Mouse (Mus musculus): ENCODE measurements around the gene Serinc5. TPM values are rescaled to one million over a fixed set of nuclear protein-coding genes. Genes with fewer than 3 reads are reported as not detected.
A peak's percentile ranks its signal among the peaks of the same experiment; 100 is the strongest.

Serinc5 gene
- polyA plus RNA-seq, 1 experiment from 2014 or later: 10.4 TPM

DNA sequence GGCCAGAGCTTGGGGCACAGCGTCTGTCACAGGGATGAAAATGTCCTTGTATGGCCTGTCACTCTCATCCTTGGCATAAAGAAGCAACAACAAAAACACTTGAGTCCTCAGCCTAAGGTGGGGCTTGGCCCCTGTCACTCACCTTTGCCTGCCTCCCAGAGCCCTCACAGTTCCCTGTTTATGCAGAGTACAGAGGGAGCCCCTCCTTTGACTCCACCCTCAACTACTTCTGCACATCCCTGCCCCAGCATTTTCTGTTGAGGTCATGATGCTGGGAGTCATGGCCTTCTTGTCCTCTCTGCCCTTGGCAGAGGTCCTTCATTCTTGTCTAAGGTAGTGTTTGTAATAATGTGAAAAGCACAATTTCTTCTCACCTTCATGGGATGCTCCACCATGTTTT, 97.6 kb downstream of the Serinc5 start:
- Histone ChIP-seq H3K4me2 (replicated peaks; ENCODE audit: low read depth, low read length) (no peak overlapping the region), H3K36me3 (ENCODE audit: control insufficient read depth, insufficient read depth, low read length) (no peaks in the 10 kb centered on the region), H3K9me3 (ENCODE audit: control insufficient read depth, low read length) (no peaks in the 10 kb centered on the region), H3K27ac (ENCODE audit: low read depth, low read length) (no peak overlapping the region), H3K27me3 (ENCODE audit: control insufficient read depth, insufficient read depth, low read length) (no peaks in the 10 kb centered on the region), H3K9ac (ENCODE audit: low read depth, low read length) (no peak overlapping the region), H3K4me3 (ENCODE audit: low read depth, low read length) (no peak overlapping the region), H3K4me1 (replicated peaks; ENCODE audit: control insufficient read depth, insufficient read depth, low read length) (no peaks in the 10 kb centered on the region; the same call in 1 of the 2 replicates)
- DNase-seq (ENCODE audit: low spot score) (no peak), ATAC-seq (ENCODE audit: low FRiP score) (no peak)
- WGBS: 61% methylated on average over 1 of the region's 1 CpGs

- DNase-seq (ENCODE audit: low spot score) (no peak), ATAC-seq (ENCODE audit: low FRiP score) (0 out of 2 replicates have a peak, but pooled peaks have one; percentile 27)
- H3K27me3 ChIP-seq (ENCODE audit: control insufficient read depth, insufficient read depth, low read length): no peaks in the 10 kb centered on the region
- no peaks in the 10 kb centered on the region for H3K36me3 ChIP-seq (ENCODE audit: control insufficient read depth, insufficient read depth, low read length)
- WGBS: 15% methylated on average over 3 of the region's 3 CpGs
- no peak overlapping the region for H3K9ac ChIP-seq (ENCODE audit: low read depth, low read length)
- no peak overlapping the region for H3K27ac ChIP-seq (ENCODE audit: low read depth, low read length)
- no peak overlapping the region for H3K4me2 ChIP-seq (replicated peaks; ENCODE audit: low read depth, low read length)
- H3K4me1 ChIP-seq (replicated peaks; ENCODE audit: control insufficient read depth, insufficient read depth, low read length): no peaks in the 10 kb centered on the region; the same call in 1 of the 2 replicates
- no peak overlapping the region for H3K4me3 ChIP-seq (ENCODE audit: low read depth, low read length)
- H3K9me3 ChIP-seq (ENCODE audit: control insufficient read depth, low read length): no peaks in the 10 kb centered on the region
Observed at GRCm38 (mm10) chr13:92709535-92709934, 98.6 kb downstream of the Serinc5 start.

DNA sequence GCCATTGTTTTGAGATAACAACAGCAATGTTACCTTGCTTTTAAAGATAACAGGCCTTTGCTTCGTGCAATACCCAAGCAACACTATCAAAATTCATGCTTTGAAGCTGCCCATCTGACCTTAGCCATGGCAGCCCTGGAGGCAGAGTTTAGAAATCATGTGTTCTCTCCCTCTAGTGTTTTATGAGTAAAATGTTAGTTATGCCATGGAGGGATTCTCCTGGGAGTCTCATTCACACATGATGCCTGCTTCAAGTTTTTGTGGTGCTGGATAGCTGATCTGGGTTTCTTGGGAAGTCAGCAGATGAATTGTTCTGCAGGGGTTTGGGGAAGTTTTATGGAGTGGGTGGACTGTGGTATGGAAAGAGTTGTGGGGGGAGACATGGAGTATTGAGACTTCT, 99.5 kb downstream of the Serinc5 start:
- ATAC-seq (ENCODE audit: low FRiP score) (no peak), DNase-seq (ENCODE audit: low spot score) (no peak)
- H3K36me3 ChIP-seq (ENCODE audit: control insufficient read depth, insufficient read depth, low read length): no peaks in the 10 kb centered on the region
- WGBS: 52% methylated on average over 1 of the region's 1 CpGs
- no peaks in the 10 kb centered on the region for H3K9me3 ChIP-seq (ENCODE audit: control insufficient read depth, low read length)
- no peak overlapping the region for H3K27ac ChIP-seq (ENCODE audit: low read depth, low read length)
- H3K9ac ChIP-seq (ENCODE audit: low read depth, low read length): no peak overlapping the region
- no peak overlapping the region for H3K4me3 ChIP-seq (ENCODE audit: low read depth, low read length)
- no peaks in the 10 kb centered on the region for H3K27me3 ChIP-seq (ENCODE audit: control insufficient read depth, insufficient read depth, low read length)
- no peak overlapping the region for H3K4me2 ChIP-seq (replicated peaks; ENCODE audit: low read depth, low read length)
- no peaks in the 10 kb centered on the region; the same call in 1 of the 2 replicates for H3K4me1 ChIP-seq (replicated peaks; ENCODE audit: control insufficient read depth, insufficient read depth, low read length)

DNA sequence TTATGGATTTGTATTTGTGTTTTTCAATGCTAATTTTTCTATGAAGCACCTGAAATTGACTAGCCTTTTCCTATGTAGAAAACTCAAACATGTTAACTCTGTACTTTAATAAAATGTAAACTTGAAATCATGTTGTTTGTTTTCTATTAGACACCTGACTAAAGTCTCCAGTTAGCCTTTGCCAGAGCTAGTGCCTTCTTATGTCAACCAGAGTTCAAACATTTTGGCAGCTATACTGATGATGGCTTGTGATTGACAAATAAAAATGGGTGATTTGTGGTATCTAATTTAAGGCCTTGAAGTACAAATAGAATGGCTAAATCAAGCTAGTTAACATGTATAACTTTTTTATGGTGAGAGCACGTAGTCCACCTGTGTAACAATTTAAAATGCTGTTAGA, 100.9 kb downstream of the Serinc5 start:
- ATAC-seq (ENCODE audit: low FRiP score) (no peak), DNase-seq (ENCODE audit: low spot score) (no peak)
- no peak overlapping the region for H3K27ac ChIP-seq (ENCODE audit: low read depth, low read length)

GRCm38 (mm10) chr13:92712619-92713018, 101.7 kb downstream of the Serinc5 start:
- Histone ChIP-seq H3K4me1 (replicated peaks; ENCODE audit: control insufficient read depth, insufficient read depth, low read length) (no peaks in the 10 kb centered on the region; the same call in 1 of the 2 replicates), H3K27ac (ENCODE audit: low read depth, low read length) (no peak overlapping the region), H3K4me3 (ENCODE audit: low read depth, low read length) (no peak overlapping the region), H3K9me3 (ENCODE audit: control insufficient read depth, low read length) (no peaks in the 10 kb centered on the region), H3K4me2 (replicated peaks; ENCODE audit: low read depth, low read length) (no peak overlapping the region), H3K27me3 (ENCODE audit: control insufficient read depth, insufficient read depth, low read length) (no peaks in the 10 kb centered on the region), H3K9ac (ENCODE audit: low read depth, low read length) (no peak overlapping the region), H3K36me3 (ENCODE audit: control insufficient read depth, insufficient read depth, low read length) (no peaks in the 10 kb centered on the region)
- DNase-seq (ENCODE audit: low spot score) (no peak), ATAC-seq (ENCODE audit: low FRiP score) (no peak)
- WGBS: 92% methylated on average over 4 of the region's 4 CpGs

More for the DNA sequence above, 100.9 kb downstream of the Serinc5 start:
- H3K36me3 ChIP-seq (ENCODE audit: control insufficient read depth, insufficient read depth, low read length): no peaks in the 10 kb centered on the region
- no peaks in the 10 kb centered on the region; the same call in 1 of the 2 replicates for H3K4me1 ChIP-seq (replicated peaks; ENCODE audit: control insufficient read depth, insufficient read depth, low read length)
- H3K9me3 ChIP-seq (ENCODE audit: control insufficient read depth, low read length): no peaks in the 10 kb centered on the region
- no peak overlapping the region for H3K4me3 ChIP-seq (ENCODE audit: low read depth, low read length)
- H3K4me2 ChIP-seq (replicated peaks; ENCODE audit: low read depth, low read length): no peak overlapping the region
- no peak overlapping the region for H3K9ac ChIP-seq (ENCODE audit: low read depth, low read length)
- WGBS: 100% methylated on average over 1 of the region's 1 CpGs
- no peaks in the 10 kb centered on the region for H3K27me3 ChIP-seq (ENCODE audit: control insufficient read depth, insufficient read depth, low read length)

GRCm38 (mm10) chr13:92717851-92718665, 107.2 kb downstream of the Serinc5 start:
- WGBS: 91% methylated on average over 3 of the region's 3 CpGs
- no peak overlapping the region for H3K4me2 ChIP-seq (replicated peaks; ENCODE audit: low read depth, low read length)

DNA sequence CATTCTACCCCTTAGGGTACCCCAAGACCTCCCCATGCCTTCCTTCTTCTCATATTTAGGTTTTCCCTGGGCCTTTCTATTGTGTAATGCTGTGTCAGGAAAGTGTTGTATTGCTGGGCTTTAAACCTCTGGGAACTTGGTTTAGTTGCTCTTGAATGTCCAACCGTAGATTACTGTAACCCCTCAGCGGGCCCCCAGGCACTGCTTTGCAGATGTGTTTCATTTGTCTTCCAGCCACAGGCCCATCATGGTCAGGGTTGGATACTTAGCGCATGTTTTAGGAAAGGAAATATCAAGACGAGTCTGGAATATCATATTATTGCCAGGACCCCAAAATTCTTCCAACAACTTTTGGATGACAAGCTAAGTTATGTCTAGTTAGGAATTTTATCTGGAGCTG, 110.1 kb downstream of the Serinc5 start:
- Histone ChIP-seq H3K36me3 (ENCODE audit: control insufficient read depth, insufficient read depth, low read length) (no peaks in the 10 kb centered on the region), H3K27me3 (ENCODE audit: control insufficient read depth, insufficient read depth, low read length) (no peaks in the 10 kb centered on the region), H3K4me3 (ENCODE audit: low read depth, low read length) (no peak overlapping the region), H3K9me3 (ENCODE audit: control insufficient read depth, low read length) (no peaks in the 10 kb centered on the region), H3K4me2 (replicated peaks; ENCODE audit: low read depth, low read length) (no peak overlapping the region), H3K27ac (ENCODE audit: low read depth, low read length) (no peak overlapping the region), H3K4me1 (replicated peaks; ENCODE audit: control insufficient read depth, insufficient read depth, low read length) (no peaks in the 10 kb centered on the region), H3K9ac (ENCODE audit: low read depth, low read length) (no peak overlapping the region)
- 87% methylated on average over 4 of the region's 4 CpGs for WGBS
- DNase-seq (ENCODE audit: low spot score) (no peak), ATAC-seq (ENCODE audit: low FRiP score) (no peak)

More at GRCm38 (mm10) chr13:92717851-92718665, 107.2 kb downstream of the Serinc5 start:
- ATAC-seq (ENCODE audit: low FRiP score) (no peak), DNase-seq (ENCODE audit: low spot score) (no peak)
- H3K4me3 ChIP-seq (ENCODE audit: low read depth, low read length): no peak overlapping the region
- H3K36me3 ChIP-seq (ENCODE audit: control insufficient read depth, insufficient read depth, low read length): no peaks in the 10 kb centered on the region
- no peaks in the 10 kb centered on the region for H3K27me3 ChIP-seq (ENCODE audit: control insufficient read depth, insufficient read depth, low read length)
- H3K27ac ChIP-seq (ENCODE audit: low read depth, low read length): no peak overlapping the region
- H3K4me1 ChIP-seq (replicated peaks; ENCODE audit: control insufficient read depth, insufficient read depth, low read length): no peaks in the 10 kb centered on the region
- H3K9me3 ChIP-seq (ENCODE audit: control insufficient read depth, low read length): no peaks in the 10 kb centered on the region
- H3K9ac ChIP-seq (ENCODE audit: low read depth, low read length): no peak overlapping the region

- no peaks in the 10 kb centered on the region for H3K27me3 ChIP-seq (ENCODE audit: control insufficient read depth, insufficient read depth, low read length)
- H3K4me2 ChIP-seq (replicated peaks; ENCODE audit: low read depth, low read length): no peak overlapping the region
- no peaks in the 10 kb centered on the region for H3K4me1 ChIP-seq (replicated peaks; ENCODE audit: control insufficient read depth, insufficient read depth, low read length)
- no peak for DNase-seq (ENCODE audit: low spot score)
- WGBS: 73% methylated on average over 5 of the region's 5 CpGs
- H3K27ac ChIP-seq (ENCODE audit: low read depth, low read length): no peak overlapping the region
- no peaks in the 10 kb centered on the region for H3K36me3 ChIP-seq (ENCODE audit: control insufficient read depth, insufficient read depth, low read length)
- ATAC-seq (ENCODE audit: low FRiP score): no peak
- no peak overlapping the region for H3K9ac ChIP-seq (ENCODE audit: low read depth, low read length)
- no peak overlapping the region for H3K4me3 ChIP-seq (ENCODE audit: low read depth, low read length)
- H3K9me3 ChIP-seq (ENCODE audit: control insufficient read depth, low read length): no peaks in the 10 kb centered on the region
Observed at GRCm38 (mm10) chr13:92722389-92722788, 111.5 kb downstream of the Serinc5 start.

DNA sequence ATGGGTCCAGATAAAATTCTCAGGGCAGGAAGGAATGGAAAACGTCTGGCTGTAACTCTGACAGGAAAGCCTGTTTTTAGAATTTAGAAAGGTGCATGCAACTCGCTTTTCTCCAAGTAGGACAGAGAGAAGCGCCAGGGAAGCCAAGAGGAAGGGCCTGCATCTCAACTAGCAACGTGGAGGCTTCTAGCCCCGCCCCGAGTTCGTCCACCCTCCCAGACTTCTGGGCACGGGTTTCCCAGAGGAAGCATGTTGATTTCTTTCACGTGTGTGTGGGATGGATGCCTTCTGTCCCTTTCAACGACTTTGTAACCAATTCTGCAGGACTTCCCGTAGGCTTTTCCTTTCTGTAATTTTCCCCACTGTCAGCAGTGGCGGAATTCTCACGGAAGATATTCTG, 118.9 kb downstream of the Serinc5 start:
- Histone ChIP-seq H3K27me3 (ENCODE audit: control insufficient read depth, insufficient read depth, low read length) (no peaks in the 10 kb centered on the region), H3K4me3 (ENCODE audit: low read depth, low read length) (no peak overlapping the region), H3K9ac (ENCODE audit: low read depth, low read length) (no peak overlapping the region), H3K4me2 (replicated peaks; ENCODE audit: low read depth, low read length) (no peak overlapping the region), H3K9me3 (ENCODE audit: control insufficient read depth, low read length) (no peaks in the 10 kb centered on the region), H3K4me1 (replicated peaks; ENCODE audit: control insufficient read depth, insufficient read depth, low read length) (no peaks in the 10 kb centered on the region), H3K36me3 (ENCODE audit: control insufficient read depth, insufficient read depth, low read length) (no peaks in the 10 kb centered on the region), H3K27ac (ENCODE audit: low read depth, low read length) (no peak overlapping the region)
- no peak for ATAC-seq (ENCODE audit: low FRiP score)
- DNase-seq (ENCODE audit: low spot score): no peak
- 71% methylated on average over 13 of the region's 13 CpGs for WGBS

All from hindbrain, embryonic 11.5 days (tissue).